Mouse (Mus musculus): ENCODE results near the gene Tnfrsf14.

Gene Tnfrsf14

DNA sequence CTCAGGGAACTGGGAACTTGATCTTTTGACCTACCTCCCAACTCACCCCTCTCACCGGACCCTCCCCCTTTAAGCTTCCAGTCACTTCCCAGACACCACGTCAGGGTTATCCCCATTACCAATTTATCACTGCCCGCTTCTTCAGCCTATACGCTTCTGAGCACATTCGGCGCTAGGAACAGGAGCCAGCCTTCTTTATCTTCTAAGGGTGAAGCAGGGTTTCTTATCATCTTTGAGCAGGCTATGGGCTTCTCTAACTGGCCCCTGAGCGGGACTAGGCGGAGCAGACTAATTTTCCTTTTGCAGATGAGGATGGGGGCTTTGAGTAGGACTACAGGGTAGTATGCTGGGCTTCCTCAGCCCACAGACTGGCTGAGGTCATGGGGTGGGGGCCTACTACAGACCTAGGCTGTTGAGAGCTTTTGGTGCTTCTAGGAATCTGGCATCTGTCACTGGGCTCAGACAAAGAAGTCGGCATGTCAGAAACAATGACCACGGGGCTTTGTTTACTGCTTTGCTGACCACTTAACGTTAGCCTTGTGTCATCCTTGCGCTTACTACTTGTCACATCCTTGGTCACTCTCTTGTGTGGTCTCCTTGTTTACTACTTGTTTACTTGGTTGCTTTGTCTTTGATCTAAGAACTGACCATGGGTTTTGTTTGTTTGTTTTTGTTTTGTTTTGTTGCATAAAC, at the start of gene Tnfrsf14:
Tnfrsf14 (minus strand) TSS at position 169 of the 693 bp plus-strand sequence.
- DNase-seq: no peak

DNA sequence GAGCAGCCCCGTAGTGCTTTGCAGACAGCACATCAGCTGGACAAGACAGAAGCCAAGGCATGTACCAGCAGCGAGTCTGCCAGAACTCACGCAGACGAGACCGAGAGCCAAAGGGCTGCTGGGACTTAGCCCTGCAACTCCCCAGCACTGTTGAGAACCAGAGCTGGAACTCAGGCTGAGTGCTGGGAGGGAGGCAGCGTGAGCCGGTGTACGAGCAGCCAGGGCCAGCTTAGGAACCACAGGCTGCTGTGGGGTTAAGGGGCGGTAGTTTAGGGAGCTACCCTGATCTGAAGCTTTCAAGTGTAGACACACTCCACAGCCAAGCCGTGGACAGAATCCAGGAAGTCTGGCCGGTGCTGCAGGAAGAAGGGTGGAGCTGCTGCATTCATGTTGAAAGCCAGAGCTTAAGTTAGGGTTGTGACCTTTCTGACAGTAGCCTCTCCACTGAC, 45.8 kb upstream of the Tnfrsf14 start:
- DNase-seq: peak; percentile 54 to 65

DNA sequence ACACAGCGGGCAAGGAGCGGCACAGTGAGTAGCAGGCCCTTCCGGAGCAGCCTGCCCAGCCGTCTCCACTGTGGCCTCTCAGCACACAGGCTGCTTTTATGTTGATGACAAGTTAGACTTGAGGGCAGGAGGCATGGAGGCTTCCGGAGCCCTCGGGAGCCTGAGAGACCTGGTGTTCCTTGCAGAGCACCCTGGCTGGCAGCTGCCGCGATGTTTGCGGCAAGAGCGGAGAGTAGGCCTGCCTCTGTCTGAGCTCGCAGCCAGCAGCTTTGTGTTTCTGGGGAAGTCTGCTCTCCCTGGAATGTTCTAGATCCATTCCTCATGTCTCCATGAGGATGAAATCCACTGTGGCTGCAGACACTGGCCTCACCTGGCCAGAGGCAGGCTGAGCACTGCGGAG, 44.2 kb upstream of the Tnfrsf14 start:
- no peak for DNase-seq

DNA sequence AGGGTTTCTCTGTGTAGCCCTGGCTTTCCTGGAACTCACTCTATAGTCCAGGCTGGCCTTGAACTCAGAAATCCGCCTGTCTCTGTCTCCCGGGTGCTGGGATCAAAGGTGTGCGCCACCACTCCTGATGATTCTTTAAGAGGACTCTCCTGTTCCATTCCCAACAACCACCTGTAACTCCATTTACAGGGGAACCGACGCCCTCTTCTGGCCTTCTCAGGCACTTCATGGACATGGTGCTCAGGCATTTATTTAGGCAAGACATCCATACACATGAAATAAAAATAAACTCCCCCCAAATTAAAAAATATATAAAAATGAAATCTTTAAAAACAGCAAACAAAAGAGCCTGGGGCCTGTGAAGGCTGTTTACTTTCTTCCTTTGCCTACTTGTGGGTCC, 38.8 kb upstream of the Tnfrsf14 start:
- peak; percentile 61 to 66 for DNase-seq

DNA sequence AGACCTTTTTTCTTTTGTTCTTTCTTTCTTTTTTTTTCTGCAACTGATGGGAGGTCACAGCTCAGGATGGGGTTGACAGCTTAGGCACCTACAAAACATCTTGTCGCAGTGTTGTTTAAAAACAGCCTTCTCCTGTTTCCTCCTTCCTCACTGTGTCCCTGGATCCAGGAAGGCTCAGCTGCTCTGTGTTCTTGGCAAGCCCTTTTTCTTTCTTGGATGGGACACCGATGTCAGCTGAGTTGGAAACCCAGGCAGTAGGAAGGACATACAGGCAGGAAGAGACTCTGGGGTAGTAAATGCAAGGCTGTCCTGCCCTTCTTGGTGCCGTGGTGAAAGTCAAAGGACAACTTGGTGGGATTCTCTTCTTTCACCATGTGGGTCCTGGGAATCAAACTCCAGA, 37.5 kb upstream of the Tnfrsf14 start:
- DNase-seq: no peak

DNA sequence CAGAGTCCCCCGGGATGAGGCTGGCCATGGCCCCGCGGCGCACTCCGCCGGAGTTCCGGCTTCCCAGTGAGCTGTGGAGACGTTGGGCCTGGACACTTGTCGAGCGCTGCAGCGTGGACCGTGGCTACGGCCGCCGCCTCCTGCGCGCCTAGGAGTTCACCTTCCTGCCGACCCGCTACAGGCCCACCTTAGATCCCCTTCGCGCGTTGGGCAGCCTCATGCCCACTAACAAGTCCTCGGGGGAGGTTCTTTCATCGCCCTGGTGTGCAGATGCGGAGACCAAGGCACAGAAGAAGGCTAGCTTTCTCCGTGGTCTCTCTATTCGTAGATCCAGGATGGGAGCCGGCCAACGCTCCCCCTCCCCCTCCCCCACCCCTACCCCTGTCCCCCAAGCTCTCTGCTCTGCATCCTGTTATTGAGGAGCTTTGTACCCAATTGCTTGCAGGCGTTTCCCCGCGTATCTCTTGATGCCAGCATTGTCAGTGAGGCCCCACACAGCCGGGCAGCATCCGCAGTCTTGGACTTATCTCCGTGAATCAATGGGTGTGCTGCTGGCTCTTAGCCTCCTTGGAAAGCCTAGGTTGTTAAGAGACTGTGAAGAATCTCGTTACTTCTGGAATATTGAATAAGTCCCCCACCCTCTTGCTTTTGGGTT, 36.3 kb upstream of the Tnfrsf14 start:
- no peak for DNase-seq

DNA sequence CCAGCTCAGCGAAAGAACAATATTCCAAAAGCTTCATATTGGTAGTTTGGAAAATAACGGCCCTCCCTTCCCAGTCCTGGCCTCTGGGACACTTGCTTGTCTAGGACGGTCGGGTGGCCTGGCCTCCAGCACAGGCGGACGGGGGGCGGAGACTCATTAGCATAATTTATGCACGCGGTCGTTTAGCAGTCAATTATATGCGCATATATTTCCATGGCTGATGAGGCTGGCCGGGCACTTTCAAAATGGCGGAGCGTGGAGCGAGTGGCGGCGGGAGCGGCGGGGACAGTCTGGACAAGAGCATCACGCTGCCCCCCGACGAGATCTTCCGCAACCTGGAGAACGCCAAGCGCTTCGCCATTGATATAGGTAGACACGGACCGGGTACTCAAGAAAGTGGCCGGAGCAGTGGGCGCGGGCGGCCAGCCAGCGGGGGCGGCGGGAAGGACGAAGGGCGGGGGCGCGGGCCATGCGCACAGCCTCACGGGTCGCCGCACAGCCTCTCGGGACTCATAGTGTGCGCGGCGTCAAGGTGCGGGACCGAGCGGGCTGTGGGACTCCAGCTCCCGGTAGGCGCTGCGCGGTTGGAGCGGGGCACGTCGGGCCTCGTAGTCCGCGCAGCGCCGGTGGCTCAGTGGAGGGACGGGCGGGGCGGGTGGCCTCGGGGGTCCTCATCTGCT, 35.7 kb upstream of the Tnfrsf14 start, which contains the start of gene Pank4:
Pank4 (plus strand) TSS at position 223 of the 680 bp plus-strand sequence.
- DNase-seq: peak; percentile 97

DNA sequence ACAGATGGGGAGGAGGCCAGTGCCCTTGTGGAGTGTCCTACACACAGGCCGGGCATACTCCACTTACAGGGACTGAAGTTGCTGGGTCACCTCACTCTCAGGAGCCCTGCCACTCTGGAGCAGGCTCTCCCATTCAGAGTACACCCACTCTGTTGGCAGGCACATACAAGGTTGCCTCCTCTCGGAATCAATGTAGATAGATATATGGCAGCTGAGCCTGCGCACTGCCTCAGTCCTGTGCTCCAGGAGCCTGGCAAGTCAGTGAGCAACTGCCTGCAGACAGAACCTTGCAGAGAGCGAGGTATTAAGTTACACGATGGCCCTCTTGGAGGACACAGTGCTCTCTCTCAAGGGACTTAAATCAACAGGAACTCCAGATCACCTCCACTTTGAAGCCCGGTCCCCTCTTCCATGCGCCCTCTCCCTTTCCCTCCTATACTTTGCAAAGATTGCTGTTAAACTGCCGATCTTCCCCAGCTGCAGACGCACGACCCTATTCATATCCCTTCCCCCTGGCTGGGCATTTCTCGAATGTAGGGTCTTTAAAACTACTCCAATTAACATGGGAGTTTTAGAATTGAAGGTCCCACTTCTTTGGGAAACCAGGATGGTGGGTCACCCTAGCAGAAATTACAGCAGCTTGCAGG, 35.0 kb upstream of the Tnfrsf14 start:
- no peak for DNase-seq

DNA sequence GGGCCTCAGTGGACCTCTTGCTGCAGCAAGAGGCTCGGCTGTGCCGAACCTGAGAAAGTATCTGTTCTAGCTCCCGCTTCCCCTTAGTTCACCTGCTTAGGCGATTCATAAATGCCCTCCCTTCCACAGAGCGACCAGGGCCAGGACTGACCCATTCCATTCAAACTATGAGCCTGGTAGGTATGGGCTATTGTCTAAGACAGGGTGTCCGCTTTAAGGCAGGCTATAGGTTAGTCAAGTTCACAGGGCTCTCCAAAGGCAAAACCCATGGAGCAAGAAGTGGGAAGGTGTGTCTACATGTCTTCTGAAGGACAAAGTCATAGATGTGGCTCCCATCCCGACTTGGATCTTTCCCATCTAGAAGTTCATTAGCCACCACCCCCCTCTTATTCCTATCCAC, 34.3 kb upstream of the Tnfrsf14 start:
- DNase-seq: no peak

DNA sequence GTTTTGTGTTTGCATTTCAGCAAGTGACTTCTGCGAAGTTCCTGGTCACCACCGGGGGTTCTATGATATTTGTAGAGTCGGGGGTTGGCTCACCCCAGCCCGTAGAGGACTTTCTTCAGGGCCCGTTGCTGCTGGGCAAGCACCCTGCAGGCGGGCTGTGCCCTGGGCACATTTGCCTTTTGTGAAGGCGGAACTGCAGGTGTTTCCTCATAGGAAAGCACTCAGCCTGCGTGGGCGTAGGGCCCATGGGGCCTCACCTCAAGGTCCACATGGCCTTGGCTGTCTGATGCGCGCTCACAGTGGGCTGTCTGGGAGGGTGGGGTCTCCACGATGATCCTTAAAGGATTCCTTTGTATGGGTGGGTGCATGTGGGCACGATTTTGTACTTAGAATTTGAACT, 33.5 kb upstream of the Tnfrsf14 start:
- DNase-seq: no peak

DNA sequence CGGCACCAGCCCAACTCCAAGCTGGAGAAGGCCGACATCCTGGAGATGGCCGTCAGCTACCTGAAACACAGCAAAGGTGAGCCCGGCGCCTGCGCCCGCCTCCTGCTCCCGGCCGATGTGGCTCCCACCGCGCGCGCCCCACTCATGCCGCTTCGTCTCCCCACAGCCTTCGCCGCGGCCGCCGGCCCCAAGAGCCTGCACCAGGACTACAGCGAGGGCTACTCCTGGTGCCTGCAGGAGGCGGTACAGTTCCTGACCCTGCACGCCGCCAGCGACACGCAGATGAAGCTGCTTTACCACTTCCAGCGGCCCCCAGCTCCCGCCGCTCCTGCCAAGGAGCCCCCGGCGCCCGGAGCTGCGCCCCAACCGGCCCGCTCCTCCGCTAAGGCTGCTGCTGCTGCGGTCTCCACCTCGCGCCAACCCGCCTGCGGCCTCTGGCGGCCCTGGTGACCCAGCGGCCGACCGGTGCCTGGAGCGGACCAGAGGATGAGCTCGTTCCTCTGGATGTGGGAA, 32.9 kb upstream of the Tnfrsf14 start:
- peak; percentile 31 to 57 for DNase-seq

DNA sequence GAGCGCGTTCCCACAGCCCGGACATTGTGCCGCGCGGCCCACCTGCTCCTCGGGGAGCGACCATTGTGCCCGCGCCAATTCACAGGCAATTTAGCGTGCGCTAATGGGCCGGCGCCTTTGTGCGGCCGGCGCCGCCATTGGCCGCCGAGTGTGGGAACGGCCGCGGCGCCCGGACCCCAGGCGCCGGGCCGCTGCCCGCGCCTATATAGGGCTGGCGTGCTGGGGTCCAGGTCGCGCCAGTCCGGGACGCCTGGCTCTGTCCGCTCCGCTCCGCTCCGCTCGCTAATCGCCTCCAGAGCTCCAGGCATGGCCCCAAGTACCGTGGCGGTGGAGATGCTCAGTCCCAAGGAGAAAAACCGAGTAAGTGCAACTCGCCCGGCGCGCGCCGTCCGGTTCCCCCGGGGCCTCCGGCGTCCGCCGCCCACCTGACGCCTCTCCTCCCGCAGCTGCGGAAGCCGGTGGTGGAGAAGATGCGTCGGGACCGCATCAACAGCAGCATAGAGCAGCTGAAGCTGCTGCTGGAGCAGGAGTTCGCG, 32.4 kb upstream of the Tnfrsf14 start, which contains the start of gene Hes5:
Hes5 (plus strand) TSS at position 234 of the 536 bp plus-strand sequence.
- DNase-seq: no peak

DNA sequence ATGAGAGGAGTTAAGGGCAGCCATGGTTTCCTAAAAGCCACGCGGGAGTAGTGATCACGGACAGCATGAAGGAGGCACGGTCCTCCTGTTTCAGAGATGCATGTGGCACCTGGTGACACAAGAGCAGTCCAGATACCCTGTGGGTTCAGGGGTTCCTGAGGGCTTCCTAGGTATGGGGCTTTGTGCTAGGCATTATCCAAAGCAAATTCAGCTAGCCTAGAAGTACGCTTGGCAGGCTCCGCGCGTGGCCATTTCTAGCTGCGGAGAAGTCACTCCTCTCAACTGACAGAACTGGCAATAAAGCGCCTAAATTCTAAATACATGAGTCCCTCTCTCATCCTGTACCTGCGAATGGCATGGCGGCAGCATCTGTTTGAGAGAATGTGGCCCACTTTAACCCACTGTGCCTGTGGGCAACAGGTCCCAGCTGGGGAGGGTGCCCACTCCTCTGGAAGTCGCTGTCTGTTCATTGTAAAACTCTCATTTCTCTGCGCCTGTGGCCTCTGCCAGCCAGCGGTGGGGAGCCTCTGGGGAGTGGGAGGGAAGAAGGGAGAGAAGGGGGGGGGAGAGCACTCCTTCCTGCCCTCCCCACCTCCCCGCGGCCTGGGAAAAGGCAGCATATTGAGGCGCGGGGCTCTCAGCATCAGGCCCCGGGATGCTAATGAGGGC, 31.8 kb upstream of the Tnfrsf14 start:
- no peak for DNase-seq

DNA sequence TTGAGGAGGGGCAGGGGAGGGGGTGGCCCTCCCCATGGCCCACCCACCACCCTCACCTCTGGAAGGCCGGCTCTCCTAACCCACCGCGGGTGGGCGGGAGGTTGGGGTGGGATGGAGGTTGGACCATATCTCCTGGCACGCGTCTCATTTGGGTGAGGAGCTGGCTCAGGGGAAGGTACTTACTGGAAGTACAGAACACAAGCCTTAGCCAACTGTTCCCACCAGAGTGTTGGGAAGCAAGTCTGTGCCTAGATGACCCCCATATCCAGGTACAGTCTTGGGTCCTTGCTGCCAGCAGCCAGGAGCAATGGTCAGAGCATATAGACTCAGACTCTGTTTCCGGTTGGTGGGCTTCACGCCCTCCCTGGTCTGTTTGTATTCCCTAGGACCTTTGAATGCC, 30.3 kb upstream of the Tnfrsf14 start:
- DNase-seq: no peak

DNA sequence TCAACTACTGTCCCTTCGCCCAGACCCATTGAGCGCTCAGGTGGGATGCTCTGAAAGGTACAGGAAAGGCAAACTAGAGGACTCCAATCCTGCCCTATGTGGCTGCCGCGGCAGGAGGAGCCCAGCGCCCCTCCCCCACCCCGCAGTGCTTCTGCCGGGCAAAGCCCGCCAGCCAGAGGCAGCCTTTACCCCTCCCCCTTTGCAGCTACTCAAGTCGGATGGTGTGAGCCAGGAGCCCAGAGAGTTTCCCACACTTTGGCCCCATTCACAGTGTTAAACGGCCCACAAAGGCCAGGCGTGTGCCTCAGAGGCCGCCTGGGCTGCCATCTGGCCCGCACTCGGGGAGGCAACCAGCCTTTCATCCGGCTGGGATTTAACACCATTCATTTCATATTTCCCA, 29.8 kb upstream of the Tnfrsf14 start:
- no peak for DNase-seq

DNA sequence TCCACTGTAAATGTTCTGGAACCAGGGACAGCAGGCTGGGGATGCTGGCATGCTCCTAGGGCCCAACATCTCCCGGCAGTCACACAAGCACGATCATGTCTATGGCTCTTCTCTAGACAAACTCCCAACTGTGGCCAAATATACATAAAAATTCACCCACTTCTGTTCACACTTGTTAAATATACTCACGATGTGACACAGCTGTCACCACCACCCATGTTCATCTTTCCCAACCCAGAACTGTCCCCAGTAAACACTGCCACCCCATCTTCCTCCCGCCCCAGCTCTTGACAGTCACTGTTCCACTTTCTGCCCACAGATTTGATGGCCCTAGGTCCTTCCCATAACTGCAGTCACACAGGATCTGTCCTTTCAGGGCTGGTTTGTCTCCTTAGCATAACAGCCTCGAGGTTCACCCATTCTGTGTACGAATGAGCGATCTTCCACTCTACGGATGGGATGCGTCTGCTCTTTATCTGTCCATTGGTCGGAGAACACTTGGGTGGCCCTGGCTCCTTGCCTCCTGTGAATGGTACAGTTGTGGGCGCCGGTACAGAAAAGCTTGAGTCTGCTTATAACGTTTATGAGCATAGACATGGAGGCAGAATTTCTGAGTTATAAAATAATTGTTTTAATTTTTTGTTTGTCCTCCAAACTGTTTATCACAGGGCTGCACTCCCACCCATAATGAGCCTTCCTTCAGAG, 29.1 kb upstream of the Tnfrsf14 start:
- no peak for DNase-seq

DNA sequence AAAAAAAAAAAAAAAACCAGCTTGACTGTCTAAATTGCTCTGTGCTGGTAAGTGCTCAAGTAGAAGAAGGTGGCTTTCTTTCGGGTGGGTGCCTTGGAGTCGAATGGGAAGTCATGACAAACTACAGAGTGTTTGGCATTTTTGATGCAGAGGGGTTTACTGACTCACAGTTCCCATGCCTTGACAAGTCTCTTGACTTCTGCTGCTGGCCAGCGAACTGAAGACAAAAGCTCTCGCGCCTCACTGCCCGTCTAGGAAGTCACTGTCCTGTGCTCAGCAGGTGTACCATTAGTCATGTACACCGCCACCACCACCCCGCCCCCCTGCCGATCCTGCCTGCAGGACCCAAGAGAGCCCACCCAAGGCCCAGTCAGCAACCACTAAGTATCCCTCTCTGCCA, 28.2 kb upstream of the Tnfrsf14 start:
- DNase-seq: no peak

DNA sequence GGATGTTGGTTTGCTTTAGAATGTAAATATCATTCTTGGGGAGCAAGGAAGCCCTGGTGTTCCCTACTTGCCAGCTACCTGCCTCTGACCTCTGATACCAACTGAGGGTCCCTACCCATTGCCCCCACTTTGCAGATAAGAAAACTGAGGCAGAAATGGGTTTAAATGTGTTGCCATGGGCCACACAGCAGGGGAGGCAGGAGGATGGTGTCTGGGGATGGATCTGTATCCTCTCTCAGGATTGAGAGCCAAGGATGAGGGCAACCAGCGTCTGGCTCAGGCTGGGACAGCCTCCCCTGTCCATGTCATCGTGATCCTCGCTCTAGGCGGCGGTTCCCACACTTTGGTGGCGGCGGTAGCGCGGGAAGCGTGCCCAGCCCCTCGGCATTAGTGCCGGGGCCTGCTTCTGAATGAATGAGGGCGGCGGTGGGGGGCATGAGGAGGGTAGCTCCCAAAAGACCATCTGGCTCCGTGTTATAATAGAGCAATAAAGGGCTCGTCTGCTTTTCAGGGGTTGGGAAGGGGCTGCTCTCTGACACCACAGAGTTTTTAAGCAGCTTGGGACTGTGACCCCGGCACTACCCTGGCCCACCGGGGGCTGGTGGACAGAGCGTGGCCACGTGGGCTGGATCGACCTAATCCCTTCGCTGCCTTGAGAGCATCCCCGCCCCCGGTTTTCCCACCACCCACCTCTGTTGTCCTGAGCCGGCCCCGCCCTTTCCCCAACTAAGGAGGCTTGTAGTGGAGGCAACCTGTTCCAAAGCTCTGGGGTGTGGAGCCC, 24.3 kb upstream of the Tnfrsf14 start:
- no peak for DNase-seq

DNA sequence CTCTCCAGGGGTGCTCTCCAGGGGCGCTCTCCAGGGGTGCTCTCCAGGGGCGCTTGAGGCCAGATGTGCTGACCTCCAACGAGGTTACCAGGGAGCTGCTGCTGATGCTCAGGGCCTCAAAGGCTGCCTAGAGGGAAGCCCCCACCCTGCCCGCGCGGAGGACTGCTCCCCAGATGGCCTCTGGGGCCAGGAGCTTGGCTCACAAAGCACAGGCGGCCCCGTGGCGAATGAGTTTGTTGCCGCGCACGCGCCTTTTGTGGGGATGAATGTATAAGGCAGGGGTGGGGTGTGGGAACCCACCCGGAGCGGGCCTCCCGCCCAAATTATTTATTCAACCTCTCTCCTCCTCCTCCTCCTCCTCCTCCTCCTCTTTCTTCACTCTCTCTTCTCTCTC, 21.2 kb upstream of the Tnfrsf14 start:
- no peak for DNase-seq

DNA sequence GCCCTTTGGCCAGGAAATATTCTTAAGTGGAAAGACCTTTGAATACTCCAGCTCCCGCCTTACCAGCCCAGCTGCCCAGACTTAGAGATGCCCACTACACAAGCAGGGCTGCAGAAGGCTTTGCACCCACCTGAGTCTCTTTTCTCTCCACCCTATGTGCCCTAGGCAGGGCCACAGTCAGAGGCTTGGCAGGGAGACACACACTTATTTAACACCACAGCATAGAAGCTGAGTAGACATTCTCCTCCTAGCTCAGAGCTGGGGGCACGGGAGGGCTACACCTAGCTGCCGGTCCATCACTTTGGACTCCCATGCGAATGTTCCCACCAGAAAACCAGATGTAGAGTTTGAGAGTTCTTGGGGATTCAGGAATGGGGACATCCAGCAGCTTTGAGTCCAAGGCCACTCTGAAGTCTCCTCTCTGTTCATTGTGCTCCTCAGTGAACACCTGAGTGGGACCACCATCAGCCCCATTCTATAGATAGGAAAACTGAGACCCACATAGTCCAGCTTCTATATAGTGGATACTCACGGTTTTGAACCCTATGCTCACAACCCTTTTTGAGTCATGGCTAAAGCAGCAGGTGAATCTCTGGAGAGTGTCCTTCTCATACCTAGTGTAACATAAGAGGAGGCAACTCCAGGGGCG, 20.7 kb upstream of the Tnfrsf14 start:
- DNase-seq: no peak

All from kidney, postnatal 25 days (tissue).